Comparison of ENCODE assay signal across 25 mouse cellular contexts in the genomic region with DNA sequence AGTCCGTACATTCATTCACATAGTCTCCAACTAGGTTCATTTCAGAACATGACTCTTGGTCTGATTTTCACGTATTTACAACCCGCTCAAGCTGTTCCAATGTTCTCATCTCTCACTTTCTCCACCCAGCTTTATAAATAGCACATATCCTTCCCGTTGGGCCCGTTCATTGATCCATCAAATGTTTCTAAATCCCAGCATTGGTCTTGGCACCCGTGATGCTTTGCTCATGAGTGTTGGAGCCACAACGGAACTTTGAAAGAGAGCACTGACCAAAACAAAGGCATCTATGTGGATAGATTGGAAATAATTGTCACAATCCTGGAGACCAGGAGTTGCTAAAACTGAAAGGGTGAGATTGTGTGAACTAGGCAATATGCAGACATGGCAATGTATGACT.
DNase-seq lines count a peak whose midpoint lies in the region; ATAC-seq and TF ChIP-seq lines count a peak whose summit lies in the region.
"Had no signal": no experiment of that assay in that cellular context is flagged by ENCODE, and none has a peak within 500 bp of the region (broad histone marks: within the 10 kb centered on the region; RNA-seq: fewer than 3 reads in every experiment).

No protein-coding gene starts in this region.

- H3K9ac ChIP-seq in heart, embryonic 12.5 days = no peak overlapping the region
- no peak overlapping the region for H3K9ac ChIP-seq in heart, adult 2 months (ENCODE audit: low read depth, low read length)
- H3K9ac ChIP-seq in heart, embryonic 11.5 days (ENCODE audit: low read depth, low read length) = no peak overlapping the region
- H3K9ac ChIP-seq: embryonic facial prominence, embryonic 12.5 days; forebrain, embryonic 13.5 days had no signal

- intact Hi-C loops in heart, adult 2 months (cut with DNase I) = no loop called here
- intact Hi-C loops in heart, postnatal 10 days (cut with DNase I) = no loop called here

- no peak for TF ChIP-seq POLR2A in heart, adult 2 months (IDR thresholded peaks at IDR 0.05; ENCODE audit: insufficient read depth, low read depth, low read length)

- peak; percentile 5 for DNase-seq in gastrocnemius, adult 18-20 months (ENCODE audit: low spot score)
- no peak for DNase-seq in gastrocnemius, postnatal 4 days (ENCODE audit: low spot score in 2 of 2)
- peak; percentile 94 for DNase-seq in heart, adult 11 months
- no peak for DNase-seq in heart, adult 2 months
- no peak for DNase-seq in heart, postnatal 10 days
- peak; percentile 19 to 39 for DNase-seq in heart, adult 9 months (ENCODE audit: low spot score in 2 of 2)
- DNase-seq: adrenal gland, adult 8-10 months; adrenal gland, postnatal 14 days; adrenal gland, postnatal 36 days; B cell, adult 2 months; cerebellum, adult 11-12 months; cerebellum, adult 2 months; cerebellum, adult 9-10 months; cerebellum, postnatal 10 days; cerebellum, postnatal 25 days had no signal

- TF ChIP-seq EP300 in heart, adult 2 months (IDR thresholded peaks at IDR 0.05; ENCODE audit: insufficient read depth, low read depth, low read length) = no peak

- H3K79me2 ChIP-seq in heart, adult 2 months (replicated peaks; ENCODE audit: control insufficient read depth, insufficient read depth, low read length) = no peaks in the 10 kb centered on the region

- H3K9me3 ChIP-seq in heart, embryonic 12.5 days (replicated peaks) = no peaks in the 10 kb centered on the region
- no peaks in the 10 kb centered on the region for H3K9me3 ChIP-seq in heart, embryonic 11.5 days (replicated peaks; ENCODE audit: control insufficient read depth, low read length)
- H3K9me3 ChIP-seq: embryonic facial prominence, embryonic 10.5 days; embryonic facial prominence, embryonic 12.5 days; forebrain, embryonic 13.5 days had no signal

- H3K27ac ChIP-seq in heart, embryonic 12.5 days (ENCODE audit: poor library complexity, severe bottlenecking) = no peak overlapping the region
- peak overlapping the region; percentile 52 for H3K27ac ChIP-seq in heart, adult 2 months
- H3K27ac ChIP-seq in heart, embryonic 11.5 days (ENCODE audit: low read depth, low read length) = no peak overlapping the region
- H3K27ac ChIP-seq: embryonic facial prominence, embryonic 10.5 days; embryonic facial prominence, embryonic 12.5 days; forebrain, embryonic 13.5 days had no signal

- H3K36me3 ChIP-seq in heart, embryonic 12.5 days = no peaks in the 10 kb centered on the region
- H3K36me3 ChIP-seq in heart, adult 2 months (ENCODE audit: control insufficient read depth, insufficient read depth, low read length) = no peaks in the 10 kb centered on the region
- no peaks in the 10 kb centered on the region for H3K36me3 ChIP-seq in heart, embryonic 11.5 days (ENCODE audit: control insufficient read depth, insufficient read depth, low read length)
- H3K36me3 ChIP-seq: embryonic facial prominence, embryonic 10.5 days; embryonic facial prominence, embryonic 12.5 days; G1E had no signal

- 87% methylated on average over 7 of the region's 7 CpGs for WGBS in heart, embryonic 12.5 days
- WGBS in heart, adult 2 months = 79% methylated on average over 7 of the region's 7 CpGs
- 80% methylated on average over 7 of the region's 7 CpGs for WGBS in heart, embryonic 11.5 days (ENCODE audit: insufficient replicate concordance)

- no peak overlapping the region for H3K4me3 ChIP-seq in heart, embryonic 12.5 days
- H3K4me3 ChIP-seq in heart, adult 2 months = no peak overlapping the region
- H3K4me3 ChIP-seq in heart, embryonic 11.5 days (ENCODE audit: low read depth, low read length) = no peak overlapping the region
- H3K4me3 ChIP-seq: embryonic facial prominence, embryonic 10.5 days; embryonic facial prominence, embryonic 12.5 days; forebrain, embryonic 13.5 days had no signal

- no peaks in the 10 kb centered on the region for H3K27me3 ChIP-seq in heart, embryonic 12.5 days (replicated peaks)
- H3K27me3 ChIP-seq in heart, adult 2 months (ENCODE audit: control insufficient read depth, insufficient read depth, low read length) = no peaks in the 10 kb centered on the region
- H3K27me3 ChIP-seq in heart, embryonic 11.5 days (ENCODE audit: control insufficient read depth, insufficient read depth, low read length) = no peaks in the 10 kb centered on the region
- H3K27me3 ChIP-seq: CH12.LX; embryonic facial prominence, embryonic 12.5 days; forebrain, embryonic 13.5 days; Patski had no signal

- H3K4me2 ChIP-seq in heart, embryonic 12.5 days = no peak overlapping the region
- H3K4me2 ChIP-seq in heart, embryonic 11.5 days = no peak overlapping the region
- H3K4me2 ChIP-seq: embryonic facial prominence, embryonic 12.5 days; forebrain, embryonic 13.5 days had no signal

- no peak for TF ChIP-seq CTCF in heart, adult 2 months (IDR thresholded peaks at IDR 0.05)

- H3K4me1 ChIP-seq in heart, embryonic 12.5 days (replicated peaks) = 0 out of 2 replicates have a peak, but pooled peaks cover 4% of the 10 kb centered on the region
- H3K4me1 ChIP-seq in heart, adult 2 months (ENCODE audit: control insufficient read depth, insufficient read depth, low read length) = peaks cover 1% of the 10 kb centered on the region; the same call in 1 of the 2 replicates
- no peaks in the 10 kb centered on the region for H3K4me1 ChIP-seq in heart, embryonic 11.5 days (ENCODE audit: control insufficient read depth, insufficient read depth, low read length)

- ATAC-seq in heart, embryonic 12.5 days (ENCODE audit: insufficient number of reproducible peaks, low FRiP score) = no peak
- ATAC-seq in heart, embryonic 11.5 days (replicated peaks; ENCODE audit: insufficient number of reproducible peaks, low FRiP score, low TSS enrichment) = no peak
- ATAC-seq: activated CD4-positive, CD25-positive, alpha-beta regulatory T cell, adult 4 months; CD4-positive, CD25-positive, alpha-beta regulatory T cell, adult 4 months; forebrain, embryonic 13.5 days; Patski had no signal

Comparison
In these comparisons a context has a peak if more than half of its experiments do, and no peak if none do; other contexts are left out.
1. DNase-seq: peak in gastrocnemius, adult 18-20 months (single experiment), heart, adult 11 months (single experiment) and heart, adult 9 months (2 of 2); none in gastrocnemius, postnatal 4 days (0 of 2), heart, adult 2 months (0 of 2) and heart, postnatal 10 days (0 of 2).